Mouse (Mus musculus): ENCODE data around the gene Serpinb3a.

DNA sequence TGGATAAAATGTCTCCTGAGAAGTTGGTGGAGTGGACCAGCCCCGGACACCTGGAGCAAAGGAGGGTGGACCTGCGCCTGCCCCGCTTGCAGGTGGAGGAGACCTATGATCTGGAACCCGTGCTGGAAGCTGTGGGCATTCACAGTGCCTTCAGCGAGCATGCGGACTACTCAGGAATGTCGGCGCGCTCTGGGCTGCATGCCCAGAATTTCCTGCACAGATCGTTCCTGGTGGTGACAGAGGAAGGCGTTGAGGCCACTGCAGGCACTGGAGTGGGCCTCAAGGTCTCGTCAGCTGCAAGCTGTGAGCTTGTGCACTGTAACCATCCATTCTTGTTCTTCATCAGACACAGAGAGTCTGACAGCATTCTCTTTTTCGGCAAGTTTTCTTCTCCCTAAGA is 51.7 kb downstream of the Serpinb3a start:
- TF ChIP-seq CTCF (IDR thresholded peaks at IDR 0.05; ENCODE audit: low read depth) (no peak), EP300 (optimal IDR thresholded peaks at IDR 0.05) (no peak)
